Mouse (Mus musculus) adrenal gland, adult (tissue): ENCODE measurements at regions not wholly inside any gene's neighbourhood (a gene's known extent, or its start where the extent isn't known, plus 50 kb on each side); places are given as distances from the start of the nearest gene placed in this dataset.

Experiments
- DNase-seq, 2 experiments: peaks; one replicate each; pipeline ENCODE4 v3.0.0; 2022 to 2023; ENCODE audit warnings: low spot score in 1 of 2; ENCODE audit not compliant: inconsistent age in 2 of 2

DNA sequence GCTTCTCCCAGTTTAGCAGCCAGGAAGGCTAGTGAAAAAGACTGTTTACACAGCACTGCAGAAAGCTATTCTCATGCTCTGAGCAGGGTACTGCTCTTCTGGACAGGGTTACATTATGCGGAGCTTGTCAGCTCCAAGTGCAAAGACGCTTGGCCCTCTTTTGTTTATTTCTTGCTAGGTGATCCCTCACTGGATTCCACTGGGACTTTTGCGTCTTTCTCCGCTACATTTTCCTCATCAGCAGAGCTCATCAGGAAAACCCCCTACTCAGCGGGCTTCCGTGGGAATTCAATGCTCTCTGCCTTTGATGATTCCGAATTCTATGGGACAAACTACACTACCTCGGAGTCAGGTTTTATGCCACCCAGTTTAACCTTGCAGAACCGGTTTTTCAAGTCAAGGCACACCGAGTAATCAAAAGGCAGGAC, 172.0 kb downstream of the Qdpr start:
- DNase-seq: peak in 1 of 2 experiments; percentile 60

DNA sequence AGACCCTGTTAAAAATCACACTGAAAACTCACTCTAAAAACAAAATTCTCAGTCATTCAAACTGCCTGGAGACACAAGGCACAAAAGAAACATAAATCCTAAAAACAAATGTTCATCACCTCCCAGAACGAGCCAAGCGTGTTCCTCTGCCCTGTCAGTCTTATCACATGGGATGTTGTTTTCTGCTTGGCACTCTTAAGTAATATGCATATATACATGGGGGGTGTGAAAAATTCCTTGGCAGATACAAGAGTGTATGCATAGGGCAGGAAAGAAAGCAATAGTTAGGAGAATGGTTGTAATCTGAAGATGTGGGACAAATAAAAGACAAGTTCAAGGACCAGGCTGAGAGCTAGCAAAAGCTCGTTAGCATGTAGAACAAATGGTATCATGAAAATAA, 179.4 kb downstream of the Qdpr start:
- no peak for DNase-seq

DNA sequence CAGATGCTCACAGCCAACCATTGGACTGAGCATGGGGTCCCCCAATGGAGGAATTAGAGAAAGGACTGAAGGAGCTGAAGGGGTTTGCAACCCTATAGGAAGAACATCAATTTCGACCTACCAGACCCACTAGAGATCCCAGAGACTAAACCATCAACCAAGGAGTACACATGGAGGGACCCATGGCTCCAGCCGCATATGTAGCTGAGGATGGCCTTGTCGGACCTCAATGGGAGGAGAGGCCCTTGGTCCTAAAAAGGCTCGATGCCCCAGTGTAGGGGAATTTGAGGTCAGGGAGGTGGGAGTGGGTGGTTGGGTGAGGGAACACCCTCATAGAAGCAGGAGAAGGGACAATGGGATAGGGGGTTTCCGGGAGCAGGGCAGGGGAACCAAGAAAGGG, 180.6 kb downstream of the Qdpr start:
- no peak for DNase-seq

DNA sequence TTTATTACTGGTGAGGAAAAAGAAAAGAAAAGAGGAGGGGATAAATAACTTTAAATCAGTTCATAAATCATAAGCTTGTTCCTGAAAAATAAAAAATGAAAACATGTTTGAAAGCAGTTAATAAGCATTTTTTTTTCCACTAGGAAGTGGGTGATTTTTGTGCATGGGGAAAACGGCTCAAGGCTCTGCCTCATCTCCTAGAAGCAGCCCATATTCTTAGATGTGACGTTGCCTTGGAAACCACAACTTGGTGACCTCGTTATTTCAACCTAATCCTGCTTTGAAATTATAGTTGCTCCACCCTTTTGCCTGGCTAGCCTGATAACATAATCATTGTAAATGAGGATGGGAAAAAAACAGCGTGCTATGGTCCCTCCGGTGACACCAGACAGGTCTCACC, 183.1 kb downstream of the Qdpr start:
- DNase-seq: peak in 1 of 2 experiments; percentile 43

DNA sequence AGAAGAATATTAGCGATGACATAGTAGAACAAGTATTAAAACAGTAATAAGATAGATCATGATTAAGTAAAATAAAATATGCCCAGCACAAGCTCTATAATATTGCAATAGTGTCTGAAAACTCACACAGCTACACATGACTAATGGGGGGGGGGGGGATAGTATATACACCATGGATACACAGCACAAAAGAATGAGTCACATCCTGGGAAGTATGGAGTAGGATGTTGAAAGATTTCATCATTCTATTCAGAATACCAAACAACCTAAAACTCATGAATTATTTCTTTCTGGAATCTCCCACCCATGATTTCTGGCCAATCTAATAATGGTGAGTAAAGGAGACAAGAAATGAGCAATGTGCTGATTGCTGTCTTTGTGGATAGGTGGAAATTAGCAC, 191.6 kb downstream of the Qdpr start:
- no peak for DNase-seq

DNA sequence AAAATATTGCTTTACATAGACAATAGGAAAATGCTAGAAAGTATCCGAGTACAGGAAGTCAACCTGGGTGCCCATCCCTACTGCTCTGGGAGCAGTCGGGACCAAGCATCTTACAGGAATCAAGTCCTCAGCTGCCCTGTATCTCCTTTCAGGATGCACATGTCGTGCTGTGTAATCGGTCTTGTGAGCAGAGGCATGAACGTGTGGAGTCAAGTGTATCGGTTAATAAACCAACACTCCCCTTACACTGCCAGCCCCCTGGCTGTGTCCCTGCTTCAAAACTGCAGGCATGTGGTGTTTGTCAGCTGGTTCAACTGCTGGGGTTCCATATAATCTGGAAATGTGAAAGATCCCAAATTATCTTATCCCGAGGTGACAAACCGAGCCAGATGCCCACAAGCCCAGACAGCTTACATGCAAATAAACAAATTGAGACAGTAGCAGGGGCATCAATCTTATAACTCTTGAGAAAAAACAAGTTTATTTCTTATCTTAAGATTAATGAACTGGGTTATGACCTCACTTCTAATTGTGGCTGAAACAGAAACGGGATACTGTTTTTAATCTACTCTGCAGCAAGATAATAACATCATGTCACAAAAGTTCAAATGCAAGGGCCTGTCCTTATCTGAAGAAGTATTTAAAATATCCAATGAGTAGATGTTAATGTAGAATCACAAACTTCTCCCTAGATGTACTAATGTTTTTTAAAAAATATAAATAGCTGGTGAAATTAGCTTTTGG, 193.6 kb downstream of the Qdpr start:
- DNase-seq: peak in 1 of 2 experiments; percentile 39

DNA sequence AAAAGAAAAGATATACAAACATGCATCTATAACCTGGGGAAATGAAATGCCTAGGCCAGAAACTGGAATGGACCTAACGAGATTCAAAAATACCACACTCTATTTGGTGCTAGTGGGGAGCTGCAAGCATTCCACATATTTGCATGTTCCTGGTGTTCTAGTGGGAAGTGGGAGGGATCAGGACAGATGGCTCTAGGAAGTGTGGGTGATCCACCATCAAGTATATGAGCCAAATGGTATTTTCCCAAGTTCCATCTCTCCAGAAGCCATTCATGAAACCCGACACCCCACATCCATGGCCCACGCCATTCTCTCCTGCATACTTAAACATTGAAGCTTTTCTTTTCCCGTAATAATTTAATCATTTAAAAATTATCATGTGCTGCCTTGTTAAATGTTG, 218.2 kb downstream of the Qdpr start:
- no peak for DNase-seq

DNA sequence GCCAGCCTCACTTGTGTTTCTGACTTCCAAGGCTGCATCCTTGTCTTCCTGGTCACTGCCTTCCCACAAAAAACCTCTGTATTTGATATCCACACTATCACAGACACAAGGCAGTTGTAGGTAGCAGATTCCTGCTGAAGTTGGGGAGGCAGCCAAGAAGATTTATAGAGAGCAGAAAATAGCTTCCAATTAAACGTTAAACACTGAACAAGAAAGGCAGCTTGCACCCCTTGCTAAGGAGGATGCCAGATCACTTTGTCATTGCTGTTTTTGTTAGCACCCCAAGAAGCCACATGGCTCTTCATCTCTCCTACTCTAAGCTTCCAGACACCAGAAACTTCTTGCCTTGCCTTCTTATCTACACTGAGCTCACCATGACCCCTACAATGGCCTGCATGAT, 219.9 kb downstream of the Qdpr start:
- DNase-seq: no peak

DNA sequence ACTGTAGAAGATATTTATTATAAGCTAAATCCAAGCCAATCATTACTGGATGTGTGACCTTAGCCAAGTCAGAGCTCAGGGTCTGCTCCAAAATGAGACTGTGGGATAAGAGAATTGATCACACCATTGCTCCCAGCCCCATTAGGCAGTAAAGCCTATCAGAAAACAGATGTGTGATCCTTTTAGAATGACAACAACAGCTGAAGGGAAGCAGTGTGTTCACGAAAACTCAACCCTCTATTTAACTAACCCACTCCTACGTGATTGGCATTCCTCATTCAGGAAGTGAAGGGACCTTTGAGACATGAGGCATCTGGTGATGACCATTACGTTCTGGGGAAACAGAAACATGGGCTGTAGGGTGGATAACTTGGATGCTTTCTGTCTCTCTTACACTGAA, 220.6 kb downstream of the Qdpr start:
- no peak for DNase-seq

DNA sequence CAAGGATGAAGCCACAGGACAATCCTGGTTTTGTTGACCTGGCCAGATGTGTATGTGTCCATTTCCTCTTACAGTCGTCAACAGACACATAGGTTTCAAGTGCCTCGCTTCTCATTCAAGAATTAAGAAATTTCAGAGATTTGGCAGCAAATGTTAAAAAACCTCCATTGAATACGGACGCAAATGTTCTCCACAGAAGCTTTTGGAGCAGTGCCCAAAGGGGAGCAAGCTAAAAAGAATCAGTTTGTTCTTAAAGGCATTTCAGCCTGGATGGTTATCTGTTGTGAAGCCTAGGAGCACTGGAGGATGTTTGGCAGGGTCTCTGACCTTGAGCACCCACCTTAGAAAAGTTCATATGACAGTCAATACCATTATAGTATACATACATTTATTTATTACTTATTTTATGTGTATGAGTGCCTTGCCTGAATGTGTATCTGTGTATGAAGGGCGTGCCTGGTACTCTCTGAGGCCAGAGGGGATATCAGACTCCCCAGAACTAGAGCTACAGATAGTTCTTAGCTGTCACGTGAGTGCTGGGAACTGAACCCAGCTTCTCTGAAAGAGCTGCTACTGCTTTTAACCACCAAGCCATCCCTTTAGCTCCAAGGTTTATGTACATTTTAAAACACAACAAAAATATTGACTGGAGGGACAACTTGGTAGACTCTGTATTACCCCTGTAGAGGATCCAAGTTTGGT, 221.7 kb downstream of the Qdpr start:
- DNase-seq: no peak

DNA sequence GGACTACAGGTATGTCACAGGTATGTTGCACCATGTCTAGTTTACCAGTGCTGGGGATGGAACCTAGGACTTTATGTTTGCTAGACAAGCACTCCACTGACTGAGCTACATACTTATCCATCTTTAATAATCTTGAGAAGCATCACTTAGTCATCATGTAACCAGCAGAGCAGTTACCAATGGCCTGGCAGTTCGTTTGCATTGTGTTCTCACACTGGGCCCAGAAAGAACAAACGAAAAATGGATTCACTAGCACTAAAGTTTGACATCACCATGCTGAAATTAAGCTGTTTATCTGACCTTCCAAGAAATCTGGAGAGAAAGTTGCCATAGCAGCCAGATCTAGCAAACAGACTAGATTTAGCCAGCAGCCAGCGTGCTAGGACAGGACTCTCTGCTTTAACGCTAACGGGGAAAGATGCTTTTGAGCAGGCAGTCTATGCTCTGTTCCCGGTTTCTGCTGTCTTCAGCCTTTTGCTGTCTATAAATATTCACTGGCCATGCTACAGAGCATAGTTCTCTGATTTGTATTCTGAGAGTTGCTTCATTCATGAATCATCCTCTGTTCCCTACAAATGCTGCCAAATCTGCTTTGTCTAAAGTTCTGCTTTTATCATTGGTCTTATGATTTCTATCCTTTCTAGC, 229.6 kb downstream of the Qdpr start:
- DNase-seq: peak; percentile 19 to 73

DNA sequence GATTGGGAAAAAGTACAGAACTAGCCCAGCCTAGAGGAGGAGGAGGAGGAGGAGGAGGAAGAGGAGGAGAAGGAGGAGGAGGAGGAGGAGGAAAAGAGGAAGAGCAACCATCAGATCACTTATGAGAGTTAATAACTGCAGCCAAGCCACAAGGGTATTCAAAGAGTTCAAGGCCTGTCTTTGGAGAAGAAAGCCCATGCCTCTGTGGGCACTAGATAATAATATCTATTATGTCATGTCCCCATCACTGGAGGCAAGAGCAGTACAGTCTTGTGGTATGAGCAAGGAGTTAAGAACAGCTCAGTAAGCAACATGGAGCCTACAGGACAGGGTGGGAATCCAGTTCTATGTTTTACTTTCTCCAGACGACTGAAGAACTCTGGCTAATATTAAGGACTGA, 230.5 kb downstream of the Qdpr start:
- no peak for DNase-seq

DNA sequence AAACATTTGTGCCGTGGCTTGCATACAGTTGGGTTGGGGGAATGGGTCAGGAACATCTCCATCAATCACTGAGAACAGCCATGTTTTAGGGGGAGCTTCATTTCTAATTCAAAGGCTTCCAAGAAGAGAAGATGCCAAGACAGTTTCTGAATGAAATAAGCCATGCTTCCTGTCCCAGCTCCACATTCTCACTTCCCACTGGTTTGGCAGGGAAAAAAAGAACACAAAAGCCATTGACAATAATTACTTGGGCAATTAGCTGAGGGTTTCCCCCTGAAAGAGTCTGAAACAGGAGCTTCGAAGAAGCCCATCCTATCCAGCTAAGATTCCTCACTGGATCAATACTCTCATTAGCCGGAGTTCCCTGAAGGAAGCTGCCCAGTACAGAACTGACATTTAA, 230.9 kb downstream of the Qdpr start:
- DNase-seq: no peak

DNA sequence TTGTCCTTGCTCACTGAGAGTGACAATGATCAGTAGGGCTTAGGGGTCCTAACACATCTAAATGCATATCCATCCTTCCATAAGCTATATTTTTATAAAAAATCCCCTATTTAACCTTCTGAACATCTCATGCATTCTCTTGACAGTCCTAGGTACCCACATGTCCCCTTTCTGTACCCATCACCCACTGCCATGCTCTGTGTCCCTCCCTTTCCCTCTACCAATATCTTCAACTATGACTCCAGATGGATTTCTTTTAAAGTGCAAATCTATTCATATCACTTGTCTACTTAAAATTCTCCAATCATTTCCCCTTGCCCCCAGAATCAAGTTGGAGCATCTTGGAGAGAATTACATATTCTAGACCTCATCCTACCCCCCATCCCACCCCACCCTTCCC, 235.6 kb downstream of the Qdpr start:
- DNase-seq: no peak

DNA sequence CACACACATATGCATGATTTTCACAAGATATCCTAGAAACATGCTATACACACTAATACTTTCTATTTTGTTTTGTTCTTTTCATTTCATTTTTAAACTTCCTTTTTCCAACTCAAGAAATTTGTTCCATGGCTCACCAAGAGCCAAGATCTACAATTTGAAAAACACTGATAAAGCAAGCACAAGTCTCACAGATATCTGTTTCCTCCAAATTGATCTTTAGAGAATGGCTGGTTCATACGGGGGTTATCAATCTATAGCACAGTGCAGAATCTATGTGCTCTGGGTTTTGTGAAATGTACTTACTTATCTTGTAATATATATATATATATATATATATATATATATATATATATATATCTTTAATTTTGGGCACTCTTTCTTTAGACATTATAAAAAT, 251.6 kb downstream of the Qdpr start:
- no peak for DNase-seq

DNA sequence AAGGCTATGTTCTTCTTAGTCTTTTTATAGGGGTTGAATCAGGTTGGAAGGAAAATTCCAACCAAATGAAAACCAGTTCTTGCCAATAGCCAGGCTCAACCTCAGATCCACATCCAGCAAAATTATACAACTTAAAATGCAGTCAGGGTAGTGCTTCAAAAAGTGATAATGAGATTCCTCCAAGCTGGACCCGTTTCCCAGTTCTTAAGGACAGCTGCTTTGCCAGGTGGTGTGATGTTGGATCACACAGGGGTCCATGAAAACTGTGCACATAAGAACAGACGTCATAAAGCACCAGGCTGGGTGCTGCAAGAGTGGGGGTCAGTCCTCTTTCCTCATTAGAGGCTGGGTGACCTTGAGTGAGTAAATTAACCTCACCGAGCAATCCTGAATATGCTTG, 253.9 kb downstream of the Qdpr start:
- no peak for DNase-seq

DNA sequence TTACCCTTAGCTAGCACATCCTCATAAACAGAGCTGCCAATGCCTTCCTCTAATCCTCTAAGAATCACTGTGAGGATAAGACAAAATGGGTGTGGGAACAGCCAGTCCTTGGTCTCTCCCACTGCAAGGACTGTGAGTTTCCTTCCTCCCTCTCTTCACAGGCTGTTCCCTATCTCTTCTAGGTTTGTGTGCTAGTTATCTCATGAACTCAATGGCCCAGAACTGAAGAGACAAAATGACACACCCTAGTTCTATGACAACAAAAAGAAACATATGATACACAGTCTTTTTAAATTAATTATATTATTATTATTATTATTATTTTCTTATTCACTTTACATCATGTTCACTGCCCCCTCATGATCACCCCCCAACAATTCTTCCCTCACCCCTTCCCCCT, 257.7 kb downstream of the Qdpr start:
- no peak for DNase-seq

DNA sequence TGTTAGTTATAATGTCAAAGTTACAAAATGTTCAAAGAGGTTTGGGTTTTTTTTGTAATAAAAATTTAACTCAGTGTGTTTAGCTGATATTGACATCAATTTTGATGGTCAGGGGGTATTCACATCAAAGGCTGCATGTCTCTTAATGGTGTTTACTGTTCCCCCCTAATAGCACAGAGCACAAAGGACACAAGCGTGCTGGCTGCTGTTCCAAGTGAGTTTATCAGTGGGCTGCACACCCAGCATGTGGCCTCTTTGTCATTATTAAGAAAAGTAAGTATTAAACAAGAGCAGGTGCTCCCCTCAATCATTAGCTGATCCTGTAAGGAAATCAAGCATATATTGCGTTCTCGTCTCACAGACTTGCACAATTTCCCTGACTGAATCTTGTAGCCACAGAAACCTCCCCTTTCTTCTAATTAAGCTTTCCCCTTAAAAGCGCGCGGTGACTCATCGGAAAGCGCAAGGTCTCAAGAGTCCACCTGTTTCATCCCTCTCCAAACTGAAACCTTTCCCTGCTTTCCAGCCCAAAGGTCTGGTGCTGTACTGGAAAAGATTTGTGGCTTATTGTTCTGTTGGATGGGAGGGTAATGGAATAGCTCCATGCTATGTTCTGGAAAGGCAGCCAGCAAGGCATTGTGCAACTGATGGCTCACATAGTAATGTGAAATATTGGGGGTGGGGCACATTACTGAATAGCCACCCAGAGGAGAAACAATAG, 276.8 kb downstream of the Qdpr start:
- peak in 1 of 2 experiments; percentile 43 for DNase-seq

DNA sequence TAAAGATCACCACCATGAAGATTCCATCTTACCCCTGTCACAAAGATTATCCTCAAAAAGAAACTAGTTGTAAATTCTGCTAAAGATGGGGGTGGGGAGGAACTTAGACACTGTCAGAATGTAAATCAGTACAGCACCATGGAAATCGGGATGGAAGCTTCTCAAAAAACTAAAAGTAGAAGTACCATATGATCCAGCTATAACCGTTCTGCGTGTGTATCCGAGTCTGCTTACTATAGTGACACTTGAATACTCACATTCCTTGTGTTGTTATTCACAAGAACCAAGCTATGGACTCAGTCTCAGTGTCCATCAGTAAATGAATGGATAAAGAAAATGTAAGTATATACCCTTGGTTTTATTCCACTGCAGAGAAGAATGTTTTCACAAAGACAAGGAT, 290.8 kb downstream of the Qdpr start:
- no peak for DNase-seq

DNA sequence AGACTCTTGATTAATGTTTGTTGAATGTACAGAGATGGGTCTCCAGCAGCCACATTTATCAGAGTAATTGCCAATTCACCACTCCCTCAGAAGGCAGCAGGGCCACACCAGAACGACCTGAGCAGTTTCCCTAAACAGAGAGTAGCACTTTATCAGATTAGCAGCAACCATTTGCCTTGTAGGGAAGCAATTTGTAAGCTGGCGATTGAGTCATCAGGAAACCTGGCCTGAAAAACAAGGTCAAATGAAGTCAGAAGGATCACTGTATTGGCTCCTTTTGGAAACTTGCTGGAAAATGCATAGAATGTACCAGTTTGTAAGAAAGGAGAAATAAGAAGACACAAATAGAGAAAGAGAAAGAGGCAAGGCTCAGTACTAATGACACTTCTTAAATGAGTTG, 295.1 kb downstream of the Qdpr start:
- peak; percentile 11 to 68 for DNase-seq

DNA sequence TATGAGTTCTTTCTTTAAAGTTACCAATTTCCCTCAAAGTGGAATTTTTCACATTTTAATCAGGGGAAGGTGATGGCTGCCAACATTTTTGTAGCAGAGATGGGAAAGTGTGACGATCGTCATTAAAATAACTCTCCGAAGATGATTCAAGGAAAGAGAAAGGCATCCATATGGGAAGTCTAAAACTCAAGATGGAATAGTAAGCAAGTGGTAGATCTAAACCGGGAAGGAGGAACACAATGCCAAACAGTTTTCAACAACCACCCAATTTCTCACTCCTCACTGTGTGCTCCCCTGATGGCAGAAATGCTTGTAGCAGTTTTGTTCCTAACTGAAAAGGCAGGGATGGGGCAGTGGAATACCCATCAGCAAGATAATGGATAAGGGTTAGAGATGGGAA, 305.9 kb downstream of the Qdpr start:
- DNase-seq: no peak
